9 mouse cellular contexts compared by ENCODE assay signal in genomic region chr6:7882520-7882919, GRCm38 (mm10). TPM values are rescaled to one million over a fixed set of nuclear protein-coding genes. Genes with fewer than 3 reads are reported as not detected.
DNase-seq lines count a peak whose midpoint lies in the region; ATAC-seq lines count a peak whose summit lies in the region.
"Had no signal": no experiment of that assay in that cellular context is flagged by ENCODE, and none has a peak within 500 bp of the region (broad histone marks: within the 10 kb centered on the region; RNA-seq: fewer than 3 reads in every experiment).

No protein-coding gene starts in this region.

- H3K9me3 ChIP-seq in forebrain, embryonic 14.5 days (replicated peaks; ENCODE audit: control insufficient read depth, low read length) = no peaks in the 10 kb centered on the region
- no peaks in the 10 kb centered on the region for H3K9me3 ChIP-seq in forebrain, embryonic 11.5 days (ENCODE audit: control insufficient read depth, low read length)
- H3K9me3 ChIP-seq in heart, embryonic 14.5 days (ENCODE audit: control insufficient read depth, low read length) = no peaks in the 10 kb centered on the region
- no peaks in the 10 kb centered on the region for H3K9me3 ChIP-seq in hindbrain, embryonic 13.5 days
- no peaks in the 10 kb centered on the region for H3K9me3 ChIP-seq in midbrain, embryonic 10.5 days (replicated peaks)

- no peak overlapping the region for H3K27ac ChIP-seq in forebrain, embryonic 14.5 days (ENCODE audit: low read depth, low read length)
- H3K27ac ChIP-seq in forebrain, embryonic 11.5 days (ENCODE audit: low read depth, low read length) = no peak overlapping the region
- H3K27ac ChIP-seq in heart, embryonic 14.5 days (replicated peaks in 1 of 2; ENCODE audit: control insufficient read depth in 1 of 2, insufficient read depth in 1 of 2, low read depth in 2 of 2, low read length in 2 of 2) = peak overlapping the region in 1 of 2 experiments; percentile 41; a peak in 2 of 4 replicates
- no peak overlapping the region for H3K27ac ChIP-seq in hindbrain, embryonic 13.5 days
- H3K27ac ChIP-seq in midbrain, embryonic 10.5 days (replicated peaks) = no peak overlapping the region

- H3K27me3 ChIP-seq in forebrain, embryonic 14.5 days (replicated peaks; ENCODE audit: control insufficient read depth, insufficient read depth, low read length) = no peaks in the 10 kb centered on the region
- no peaks in the 10 kb centered on the region for H3K27me3 ChIP-seq in forebrain, embryonic 11.5 days (ENCODE audit: control insufficient read depth, insufficient read depth, low read length)
- H3K27me3 ChIP-seq in heart, embryonic 14.5 days (ENCODE audit: control insufficient read depth, insufficient read depth, low read length) = no peaks in the 10 kb centered on the region
- no peaks in the 10 kb centered on the region for H3K27me3 ChIP-seq in hindbrain, embryonic 13.5 days
- H3K27me3 ChIP-seq in midbrain, embryonic 10.5 days (ENCODE audit: low read depth, poor library complexity, severe bottlenecking) = no peaks in the 10 kb centered on the region

- no peak overlapping the region for H3K4me3 ChIP-seq in forebrain, embryonic 14.5 days (ENCODE audit: low read depth, low read length)
- H3K4me3 ChIP-seq in forebrain, embryonic 11.5 days (ENCODE audit: low read depth, low read length) = no peak overlapping the region
- H3K4me3 ChIP-seq in heart, embryonic 14.5 days (ENCODE audit: control insufficient read depth in 1 of 2, insufficient read depth in 1 of 2, low read depth in 1 of 2, low read length in 2 of 2) = no peak overlapping the region
- no peak overlapping the region for H3K4me3 ChIP-seq in hindbrain, embryonic 13.5 days
- no peak overlapping the region for H3K4me3 ChIP-seq in midbrain, embryonic 10.5 days

- DNase-seq in forebrain, embryonic 14.5 days (ENCODE audit: low spot score) = peak; percentile 17
- no peak for DNase-seq in forebrain, embryonic 11.5 days (ENCODE audit: low spot score)
- DNase-seq in adrenal gland, adult 18-20 months (ENCODE audit: low spot score in 2 of 2) = peak; percentile 48 to 64
- peak; percentile 70 to 76 for DNase-seq in lung, adult 18-20 months
- DNase-seq in frontal cortex, postnatal 36 days (ENCODE audit: low spot score in 2 of 2) = no peak
- no peak for DNase-seq in midbrain, embryonic 10.5 days (ENCODE audit: low spot score)
- DNase-seq: thymus, postnatal 4 days had no signal

- H3K9ac ChIP-seq in forebrain, embryonic 14.5 days (ENCODE audit: low read length) = no peak overlapping the region
- no peak overlapping the region for H3K9ac ChIP-seq in forebrain, embryonic 11.5 days (ENCODE audit: low read length)
- H3K9ac ChIP-seq in heart, embryonic 14.5 days (ENCODE audit: low read length) = no peak overlapping the region
- H3K9ac ChIP-seq in hindbrain, embryonic 13.5 days = no peak overlapping the region

- H3K36me3 ChIP-seq in forebrain, embryonic 14.5 days (ENCODE audit: control insufficient read depth, insufficient read depth, low read length) = no peaks in the 10 kb centered on the region
- H3K36me3 ChIP-seq in forebrain, embryonic 11.5 days (ENCODE audit: control insufficient read depth, insufficient read depth, low read length) = no peaks in the 10 kb centered on the region
- H3K36me3 ChIP-seq in heart, embryonic 14.5 days (ENCODE audit: control insufficient read depth, insufficient read depth, low read length) = no peaks in the 10 kb centered on the region
- H3K36me3 ChIP-seq in hindbrain, embryonic 13.5 days = no peaks in the 10 kb centered on the region
- no peaks in the 10 kb centered on the region for H3K36me3 ChIP-seq in midbrain, embryonic 10.5 days

- no peaks in the 10 kb centered on the region for H3K4me1 ChIP-seq in forebrain, embryonic 14.5 days (ENCODE audit: control insufficient read depth, insufficient read depth, low read length)
- no peaks in the 10 kb centered on the region for H3K4me1 ChIP-seq in forebrain, embryonic 11.5 days (replicated peaks; ENCODE audit: control insufficient read depth, insufficient read depth, low read length)
- H3K4me1 ChIP-seq in heart, embryonic 14.5 days (ENCODE audit: control insufficient read depth in 2 of 2, insufficient read depth in 2 of 2, low read length in 2 of 2) = no peaks in the 10 kb centered on the region
- H3K4me1 ChIP-seq in hindbrain, embryonic 13.5 days (replicated peaks) = no peaks in the 10 kb centered on the region
- H3K4me1 ChIP-seq in midbrain, embryonic 10.5 days = no peaks in the 10 kb centered on the region

- 81% methylated on average over 13 of the region's 13 CpGs for WGBS in forebrain, embryonic 14.5 days
- 89% methylated on average over 13 of the region's 13 CpGs for WGBS in forebrain, embryonic 11.5 days
- WGBS in heart, embryonic 14.5 days = 30% methylated on average over 13 of the region's 13 CpGs
- 84% methylated on average over 13 of the region's 13 CpGs for WGBS in hindbrain, embryonic 13.5 days
- 89% methylated on average over 13 of the region's 13 CpGs for WGBS in midbrain, embryonic 10.5 days

- ATAC-seq in forebrain, embryonic 14.5 days = 0 out of 2 replicates have a peak, but pooled peaks have one; percentile 20
- no peak for ATAC-seq in forebrain, embryonic 11.5 days (replicated peaks; ENCODE audit: low FRiP score)
- ATAC-seq in heart, embryonic 14.5 days (ENCODE audit: insufficient number of reproducible peaks, insufficient read depth, low FRiP score, low read depth) = 0 out of 2 replicates have a peak, but pooled peaks have one; percentile 47
- no peak for ATAC-seq in hindbrain, embryonic 13.5 days (ENCODE audit: low FRiP score)

- H3K4me2 ChIP-seq in forebrain, embryonic 14.5 days (ENCODE audit: low read length) = no peak overlapping the region
- H3K4me2 ChIP-seq in forebrain, embryonic 11.5 days (ENCODE audit: low read depth, low read length, severe bottlenecking) = no peak overlapping the region
- H3K4me2 ChIP-seq in heart, embryonic 14.5 days (ENCODE audit: low read length) = peak overlapping the region; percentile 35; the same call in 1 of the 2 replicates
- H3K4me2 ChIP-seq in hindbrain, embryonic 13.5 days = no peak overlapping the region

RNA-seq across cellular contexts. Expression of gene C1galt1, which starts 37.9 kb away (rescaled TPM):
- polyA plus RNA-seq in forebrain, embryonic 14.5 days (2014; fragmentation: Nextera tagmentation; extraction: Ambion mirVana) = 2.5 and 2.8 TPM in 2 replicates
- polyA plus RNA-seq in forebrain, embryonic 11.5 days (2014; fragmentation: Nextera tagmentation; extraction: Ambion mirVana) = 2.7 and 2.8 TPM in 2 replicates
- total RNA-seq in adrenal gland, adult 18-20 months (2021) = 10 to 100 TPM; 18.1 to 28.3 TPM
- 7.0 and 7.1 TPM in 2 replicates for polyA plus RNA-seq in heart, embryonic 14.5 days (2014; fragmentation: Nextera tagmentation; extraction: Ambion mirVana)
- polyA plus RNA-seq in hindbrain, embryonic 13.5 days (2015; fragmentation: Nextera tagmentation; extraction: Ambion mirVana) = 1.5 and 1.7 TPM in 2 replicates
- polyA plus RNA-seq in midbrain, embryonic 10.5 days (2016; fragmentation: Nextera tagmentation; extraction: Ambion mirVana) = 1.5 and 1.7 TPM in 2 replicates

Comparison
In these comparisons a context has a peak if more than half of its experiments do, and no peak if none do; other contexts are left out.
1. ATAC-seq: peak in forebrain, embryonic 14.5 days (single experiment) and heart, embryonic 14.5 days (single experiment); none in forebrain, embryonic 11.5 days (single experiment) and hindbrain, embryonic 13.5 days (single experiment).
2. DNase-seq: peak in forebrain, embryonic 14.5 days (single experiment), adrenal gland, adult 18-20 months (2 of 2) and lung, adult 18-20 months (2 of 2); none in forebrain, embryonic 11.5 days (single experiment), frontal cortex, postnatal 36 days (0 of 2) and midbrain, embryonic 10.5 days (single experiment).